Mouse (Mus musculus): ENCODE data around the gene Slitrk2.

Slitrk2 gene

DNA sequence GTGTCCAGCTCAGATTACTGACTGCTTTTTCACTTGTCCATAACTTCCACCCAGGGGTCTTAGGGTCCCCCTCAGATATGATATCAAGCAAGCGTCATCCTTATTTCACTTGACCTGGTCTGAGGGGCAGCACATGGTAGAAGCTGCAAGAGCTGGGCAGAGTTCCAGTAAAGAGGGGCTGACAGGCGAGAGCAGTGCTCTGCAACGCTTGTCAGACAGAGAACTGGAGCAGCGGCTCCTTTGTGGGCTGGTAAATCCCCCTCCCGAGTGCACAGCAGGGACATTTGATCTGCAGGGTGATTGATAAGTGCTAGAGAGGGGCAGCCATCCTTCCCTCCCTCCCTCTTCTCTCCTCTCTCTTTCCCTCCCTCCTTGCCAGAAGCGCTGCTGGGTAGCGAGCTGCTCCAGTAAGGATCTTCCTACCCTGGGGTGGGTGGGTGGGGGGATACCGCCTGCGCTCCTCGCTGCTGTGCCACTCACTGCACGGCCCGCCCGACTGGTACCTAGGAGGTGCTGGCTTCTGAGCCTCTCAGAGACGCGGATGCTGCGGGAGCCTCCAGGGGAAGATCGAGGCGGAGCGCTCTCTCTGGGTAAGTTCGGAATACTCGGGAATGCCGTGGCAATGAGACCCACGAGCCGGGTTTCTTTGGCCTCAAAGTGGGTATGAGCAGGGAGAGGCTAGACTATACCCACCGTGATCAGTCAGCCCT, at the start of gene Slitrk2:
Gene Slitrk2 (plus strand): TSS at position 408 of the 710 bp plus-strand sequence.
- DNase-seq (ENCODE audit: low spot score), result no peak

DNA sequence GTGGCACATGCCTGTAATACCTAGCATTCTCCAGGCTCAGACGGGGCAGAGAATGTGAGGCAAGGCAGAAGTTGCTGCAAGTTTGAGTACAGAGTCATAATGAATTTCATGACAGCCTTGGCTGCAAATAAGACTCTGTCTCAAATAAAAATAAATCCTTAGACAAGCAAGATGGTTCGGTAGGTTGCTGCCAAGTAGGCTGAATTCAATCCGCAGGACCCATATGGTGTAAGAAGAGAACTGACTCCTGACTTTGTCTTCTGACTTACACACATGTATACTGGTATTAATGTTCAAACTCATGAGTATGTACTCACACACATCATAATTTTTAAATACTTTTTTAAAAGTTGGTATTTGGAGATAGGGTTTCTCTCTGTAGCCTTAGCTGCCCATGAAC, 43.6 kb upstream of the Slitrk2 start:
- DNase-seq (ENCODE audit: low spot score), result no peak

DNA sequence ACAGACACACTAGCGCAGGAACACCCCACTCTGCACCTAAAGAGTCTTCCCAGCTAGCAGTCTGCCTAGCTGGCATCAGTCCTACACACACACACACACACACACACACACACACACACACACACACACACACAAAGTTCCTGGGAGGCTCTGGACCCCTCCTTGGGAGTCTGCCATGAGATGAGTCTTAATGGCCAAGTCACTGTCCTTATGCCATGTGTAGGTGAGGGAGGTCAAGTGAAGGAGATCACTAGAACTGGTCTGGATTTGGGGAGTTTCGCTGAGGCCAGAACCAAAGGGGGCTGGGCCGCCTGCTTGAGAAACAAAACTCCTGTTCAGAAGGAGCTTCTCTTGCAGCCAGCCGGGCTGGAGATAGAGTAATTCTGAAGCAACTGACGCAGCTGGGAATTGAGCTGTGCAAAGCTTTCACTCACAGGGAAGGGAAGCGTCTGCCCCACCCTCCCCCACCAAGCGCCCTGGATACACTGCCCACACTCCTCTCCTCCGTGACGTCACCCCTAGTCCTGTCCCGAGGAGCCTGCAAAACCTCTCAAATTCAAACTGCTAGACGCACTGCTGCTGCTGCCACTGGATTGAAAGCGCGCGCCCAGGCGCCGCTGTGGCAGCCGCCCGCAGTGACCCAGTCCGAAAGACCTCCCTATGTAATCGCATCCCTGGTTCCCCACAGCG, 3.5 kb downstream of the Slitrk2 start:
- no peak for DNase-seq (ENCODE audit: low spot score)

DNA sequence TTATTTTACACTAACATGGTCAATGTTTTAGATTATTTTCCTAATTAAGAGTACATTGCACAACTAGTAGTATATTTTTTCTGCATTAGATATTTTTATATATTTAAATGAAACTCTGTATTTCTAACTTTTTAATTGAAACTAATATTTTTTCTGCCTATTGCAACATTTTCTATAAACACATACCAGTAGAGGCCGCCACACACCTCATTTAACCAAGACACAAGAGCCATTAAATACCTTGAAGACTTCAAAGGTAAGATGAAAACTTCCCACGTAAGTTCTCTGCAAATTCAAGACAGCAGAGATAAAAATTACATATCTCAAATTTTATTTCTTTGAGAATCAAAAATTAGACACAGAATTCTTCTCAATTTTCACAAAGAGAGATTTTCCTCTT, 8.2 kb downstream of the Slitrk2 start:
- no peak for DNase-seq (ENCODE audit: low spot score)

DNA sequence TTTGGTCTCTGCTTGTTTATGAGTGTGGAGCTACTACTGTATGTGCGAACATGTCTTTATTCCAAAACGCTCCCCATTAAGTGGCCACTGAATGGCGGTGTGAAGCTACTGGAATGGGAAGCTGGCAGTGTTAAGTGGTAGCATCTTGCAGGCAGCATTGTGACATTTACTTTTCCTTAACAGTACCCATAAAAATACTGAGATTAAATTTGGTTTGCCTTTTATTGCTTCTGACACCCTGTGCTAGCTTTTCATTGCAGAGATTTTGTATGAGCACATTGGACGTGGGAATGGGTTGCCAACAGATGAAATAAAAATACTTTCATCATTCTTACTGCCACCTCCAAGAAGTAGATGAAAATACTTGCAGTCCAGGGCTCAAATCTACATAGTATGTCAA, 27.8 kb downstream of the Slitrk2 start:
- DNase-seq (ENCODE audit: low spot score), result no peak

DNA sequence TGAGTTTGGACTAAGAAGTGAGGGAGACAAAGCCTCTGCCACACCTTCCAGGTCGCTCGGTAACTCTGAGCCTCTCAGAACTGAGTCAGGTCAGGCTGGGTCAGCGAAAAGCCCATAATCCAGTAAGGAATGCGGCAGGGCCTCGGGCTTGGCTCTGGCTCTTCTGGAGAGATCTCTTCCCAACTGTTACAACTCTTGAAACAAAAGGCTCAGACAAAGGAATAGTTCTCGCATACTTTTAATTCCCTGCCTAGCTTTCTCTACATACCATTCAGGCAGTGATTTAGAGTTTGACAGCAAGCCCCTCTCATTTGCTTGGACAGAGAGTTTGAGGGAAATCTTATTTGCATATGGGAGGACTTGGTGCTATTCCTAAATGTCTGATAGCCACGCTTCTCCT, 29.5 kb downstream of the Slitrk2 start:
- no peak for DNase-seq (ENCODE audit: low spot score)

Data from c-Kit-positive CD71-positive TER-119-positive erythroid progenitor cells, embryonic 14.5 days (primary cell).